Mouse (Mus musculus) E14TG2a.4 (cell line): ENCODE measurements at regions not wholly inside any gene's neighbourhood (a gene's known extent, or its start where the extent isn't known, plus 50 kb on each side); places are given as distances from the start of the nearest gene placed in this dataset.

Experiments used
- CTCF ChIP-seq: conservative IDR thresholded peaks from 2 replicates; pipeline ENCODE4 v1.5.1; 2014; ENCODE audit warnings: low read length
- POU5F1 ChIP-seq: IDR thresholded peaks from 2 replicates; pipeline ENCODE4 v1.6.1; 2014; ENCODE audit warnings: low read length, borderline replicate concordance

- TF ChIP-seq CTCF (no peak), POU5F1 (no peak)
These were observed 124.9 kb upstream of the Med13l start for GRCm38 (mm10) chr5:118435556-118435950.
